Mouse (Mus musculus): ENCODE measurements around the gene Olfr1346.
A peak's percentile ranks its signal among the peaks of the same experiment; 100 is the strongest.
"Not testable (repeated sequence)": the region's sequence is repeated elsewhere in the genome, so short reads cannot be mapped to it uniquely, and the experiment has no call there.

The Olfr1346 gene

DNA sequence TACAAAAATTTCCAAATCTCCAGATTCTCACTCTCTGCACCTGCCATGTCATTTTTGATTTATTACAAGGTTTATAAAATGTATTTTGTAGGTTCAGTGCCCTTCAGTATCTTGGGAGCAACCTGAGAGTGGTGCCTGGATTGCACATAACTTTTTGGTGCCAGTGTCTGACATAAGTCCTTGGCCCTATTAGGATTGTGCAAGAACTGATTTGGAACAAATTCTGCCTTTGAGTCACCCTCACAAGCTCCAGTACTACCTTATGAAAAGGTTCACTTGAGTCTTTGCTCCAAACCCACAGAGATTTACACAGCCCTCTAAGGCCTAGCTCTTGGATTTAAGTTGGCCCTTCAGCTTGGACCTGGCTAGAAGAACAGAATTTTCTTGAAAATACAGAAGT lies at the start of gene Olfr1346:
Olfr1346 (plus strand) TSS at position 151 of the 400 bp plus-strand sequence.
- no peak for DNase-seq (ENCODE audit: low spot score)

DNA sequence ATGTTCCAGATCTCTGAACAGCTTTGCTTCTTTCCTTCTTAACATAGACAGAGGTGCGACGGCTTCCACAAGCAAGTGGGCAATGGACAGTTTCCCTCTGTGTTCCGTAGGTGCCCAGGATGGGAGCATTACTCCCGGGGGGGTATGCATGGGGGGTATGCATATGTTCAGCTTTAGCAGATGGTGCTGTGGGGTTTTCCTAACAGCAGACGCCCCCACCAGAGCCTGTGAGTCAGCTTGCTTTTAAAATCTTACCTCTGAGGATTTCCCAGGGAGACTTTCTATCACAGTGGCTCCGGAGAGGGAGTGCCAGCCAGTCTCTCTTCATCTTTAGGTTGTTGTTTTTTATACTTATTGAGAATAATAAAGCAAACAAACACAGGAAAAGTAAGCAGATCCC lies 47.0 kb upstream of the Olfr1346 start:
- no peak for DNase-seq (ENCODE audit: low spot score)

DNA sequence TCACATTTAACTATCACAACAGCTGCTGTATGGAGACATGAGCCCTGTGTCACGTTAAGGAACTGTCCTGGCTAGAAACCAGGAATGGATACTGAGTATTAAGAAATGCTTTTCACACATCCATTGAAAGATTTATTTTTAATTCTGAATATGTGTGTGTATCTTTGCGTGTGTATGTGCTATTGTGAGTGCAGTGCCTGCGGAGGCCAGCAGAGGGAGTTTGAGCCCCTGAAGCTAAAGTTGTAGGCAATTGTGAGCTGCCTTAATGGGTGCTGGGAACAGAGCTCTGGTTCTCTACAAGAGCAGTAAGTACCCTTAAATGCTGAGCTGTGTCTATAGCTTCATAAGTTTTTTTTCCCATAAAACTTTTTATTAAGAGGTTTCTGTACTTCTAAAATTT lies 37.5 kb upstream of the Olfr1346 start:
- no peak for DNase-seq (ENCODE audit: low spot score)

DNA sequence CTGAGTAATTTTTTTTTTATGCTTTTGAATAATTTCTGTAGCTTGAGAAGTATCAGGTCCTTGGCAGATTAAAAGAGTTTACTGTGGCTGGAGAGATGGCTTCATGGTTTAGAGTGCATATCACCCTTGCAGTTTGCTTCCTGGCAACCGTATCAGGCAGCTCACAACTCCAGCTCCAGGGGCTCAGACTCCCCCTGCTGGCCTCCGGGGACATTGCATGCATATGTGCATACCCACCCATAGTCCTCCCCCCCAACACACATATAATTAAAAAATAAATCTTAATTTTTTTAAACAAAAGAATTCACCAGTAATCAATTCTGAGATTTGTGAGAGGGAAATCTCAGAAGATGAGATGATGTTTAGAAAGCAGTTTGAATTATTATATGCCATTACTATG lies 36.6 kb upstream of the Olfr1346 start:
- DNase-seq (ENCODE audit: low spot score), result peak; percentile 37

DNA sequence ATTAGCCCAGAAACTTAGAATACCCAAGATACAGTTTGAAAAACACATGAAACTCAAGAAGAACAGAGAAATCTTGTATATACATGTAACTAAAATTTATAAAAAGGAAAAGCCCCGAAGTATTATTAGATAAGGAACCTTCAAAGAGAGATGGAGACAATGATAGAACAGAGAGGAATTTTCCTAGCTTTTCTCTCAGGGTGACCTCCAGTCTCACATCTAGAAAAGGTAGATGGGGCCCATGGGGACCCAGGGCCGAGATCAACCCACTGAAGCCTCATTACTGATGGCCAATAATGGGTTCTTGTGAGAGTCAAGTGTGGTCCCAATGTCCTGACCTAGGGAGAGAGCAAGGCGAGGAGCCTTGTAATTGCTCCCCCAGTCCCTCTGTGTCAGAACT lies 28.5 kb upstream of the Olfr1346 start, which contains the start of gene Olfr1344:
Olfr1344 (plus strand) TSS at position 301 of the 400 bp plus-strand sequence.
- DNase-seq (ENCODE audit: low spot score), result no peak

DNA sequence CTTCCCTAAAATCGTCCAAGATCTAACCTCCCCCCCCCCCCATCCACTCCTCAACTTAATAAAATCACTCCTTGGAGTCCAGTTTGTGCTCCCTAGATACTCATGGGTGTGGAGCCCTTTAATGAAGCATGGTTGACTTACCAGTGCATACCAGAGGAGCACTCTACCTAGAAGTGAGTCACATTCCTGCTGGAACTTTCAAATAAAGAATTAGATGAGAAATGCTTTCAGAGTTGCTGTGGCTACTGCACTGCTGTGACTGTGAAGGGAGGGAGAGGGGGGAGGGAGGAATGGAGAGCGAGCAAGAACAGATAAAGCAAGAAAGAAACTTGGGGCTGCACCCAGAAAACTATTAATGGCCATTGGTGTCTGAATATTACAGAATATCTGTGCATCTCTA lies 25.7 kb upstream of the Olfr1346 start:
- no peak for DNase-seq (ENCODE audit: low spot score)

DNA sequence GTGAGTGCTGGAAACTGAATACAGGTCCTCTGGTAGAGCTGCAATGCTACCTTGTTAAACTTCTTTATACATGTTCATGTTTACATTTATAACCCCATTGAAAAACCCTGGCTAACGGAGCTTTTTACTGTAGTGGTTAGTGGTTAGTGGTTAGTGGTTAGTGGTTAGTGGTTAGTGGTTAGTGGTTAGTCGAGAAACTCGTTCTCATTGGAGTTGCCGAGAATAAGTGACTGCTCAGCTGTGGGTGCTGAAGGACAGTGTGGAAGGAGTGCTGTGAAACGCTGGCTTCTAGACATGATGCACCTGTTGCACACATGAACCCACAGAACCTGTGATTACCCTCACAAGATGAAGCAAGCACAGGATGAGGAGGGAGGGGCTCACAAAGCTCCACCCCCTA lies 19.1 kb upstream of the Olfr1346 start:
- no peak for DNase-seq (ENCODE audit: low spot score)

DNA sequence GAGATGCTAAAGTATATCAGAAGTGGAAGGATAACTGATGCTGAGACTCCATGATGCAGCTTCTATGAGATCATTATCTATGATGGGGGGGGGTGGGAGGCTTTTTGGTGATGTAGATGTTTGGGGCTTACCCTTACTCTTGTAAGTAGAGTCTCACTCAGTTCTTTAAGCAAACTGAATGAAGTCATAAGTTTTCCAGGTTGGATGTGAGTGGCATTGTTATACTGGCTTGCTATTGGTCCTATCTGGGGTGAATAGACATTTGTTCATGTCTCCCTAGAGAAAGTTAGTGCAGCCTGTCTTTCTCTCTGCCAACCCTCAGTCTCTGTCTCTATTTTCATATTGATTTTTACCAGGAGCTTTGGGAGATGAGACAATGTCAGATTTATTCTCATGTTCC lies 11.0 kb upstream of the Olfr1346 start, which contains the start of gene Olfr1336:
Olfr1336 (plus strand) TSS at position 301 of the 400 bp plus-strand sequence.
- no peak for DNase-seq (ENCODE audit: low spot score)

DNA sequence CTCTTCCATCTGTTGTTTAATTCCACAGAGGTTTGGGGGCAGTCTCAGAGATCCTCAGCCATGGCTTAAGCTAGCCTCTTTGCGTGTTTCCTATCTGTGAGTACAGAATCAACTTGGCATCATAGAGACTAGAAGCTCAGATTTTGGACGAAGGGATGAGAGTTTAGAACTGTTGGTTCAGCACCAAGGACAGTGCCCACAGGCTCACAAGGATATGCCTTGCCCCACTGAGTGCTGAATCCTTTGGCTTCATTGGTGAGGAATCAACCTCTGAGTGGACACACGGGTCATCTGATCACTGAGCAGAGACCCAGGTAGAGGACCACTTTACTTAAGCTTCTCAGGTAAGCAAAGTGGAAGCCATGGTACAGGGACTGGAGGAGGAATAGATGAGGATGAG lies 10.5 kb upstream of the Olfr1346 start:
- no peak for DNase-seq (ENCODE audit: low spot score)

DNA sequence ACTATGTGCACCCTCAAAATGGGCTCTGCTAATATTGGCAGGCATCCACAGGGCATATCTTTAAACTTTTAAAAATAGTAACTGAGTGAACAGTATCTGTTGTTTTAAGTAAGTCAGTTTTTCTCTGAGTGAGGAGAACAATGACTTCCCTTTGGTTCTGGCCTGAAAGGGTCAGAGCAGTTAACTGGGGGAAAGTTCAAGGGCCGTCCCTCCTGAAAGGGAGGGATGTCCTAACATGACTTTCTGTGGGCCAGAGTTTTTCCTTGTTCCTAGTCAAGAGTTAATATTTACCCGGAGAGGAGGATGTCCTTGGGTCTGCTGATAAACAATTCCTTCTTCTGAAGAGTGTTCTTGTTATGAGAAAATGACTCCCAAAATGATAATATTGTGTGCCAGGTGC lies 10.7 kb downstream of the Olfr1346 start:
- DNase-seq (ENCODE audit: low spot score), result not testable (repeated sequence)

DNA sequence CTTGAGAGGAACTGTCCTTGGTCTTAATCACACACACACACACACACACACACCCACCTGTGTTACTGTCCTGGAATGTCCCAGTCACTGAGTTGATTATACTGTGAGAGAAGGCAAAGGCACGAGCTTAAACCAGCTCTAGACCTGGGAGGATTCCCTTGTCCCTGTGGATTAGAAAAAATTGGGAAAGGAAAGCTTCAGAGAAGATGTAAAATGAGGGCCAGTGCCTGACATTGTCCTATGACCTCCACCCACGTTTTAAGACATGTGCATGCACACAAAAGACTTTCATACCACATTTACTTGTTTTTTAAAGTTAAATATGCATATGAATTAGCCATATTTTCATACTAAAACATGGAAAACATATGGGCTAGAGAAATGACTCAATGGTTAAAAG lies 19.9 kb downstream of the Olfr1346 start, which contains the start of gene Olfr5:
Olfr5 (minus strand) TSS at position 101 of the 400 bp plus-strand sequence.
- DNase-seq (ENCODE audit: low spot score), result no peak

DNA sequence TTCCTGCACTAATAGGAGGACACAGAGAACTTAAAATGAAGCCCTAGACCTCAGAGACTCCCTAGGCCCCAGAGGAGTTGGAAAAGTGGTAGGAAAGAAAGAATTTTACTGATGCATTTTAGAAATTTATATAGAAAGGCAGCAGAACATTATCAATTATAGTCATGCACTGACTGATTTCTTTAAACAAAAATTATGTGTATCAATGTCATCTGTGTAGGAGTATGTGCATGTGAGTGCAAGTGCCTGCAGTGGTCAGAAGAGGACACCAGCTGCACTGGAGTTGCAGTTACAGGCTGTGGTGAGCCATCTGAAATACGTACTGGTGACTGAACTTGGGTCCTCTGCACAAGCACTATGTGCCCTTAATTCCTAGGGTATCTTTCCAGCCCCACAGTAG lies 32.8 kb downstream of the Olfr1346 start, which contains the start of gene Olfr1347:
Olfr1347 (minus strand) TSS at position 101 of the 400 bp plus-strand sequence.
- no peak for DNase-seq (ENCODE audit: low spot score)

DNA sequence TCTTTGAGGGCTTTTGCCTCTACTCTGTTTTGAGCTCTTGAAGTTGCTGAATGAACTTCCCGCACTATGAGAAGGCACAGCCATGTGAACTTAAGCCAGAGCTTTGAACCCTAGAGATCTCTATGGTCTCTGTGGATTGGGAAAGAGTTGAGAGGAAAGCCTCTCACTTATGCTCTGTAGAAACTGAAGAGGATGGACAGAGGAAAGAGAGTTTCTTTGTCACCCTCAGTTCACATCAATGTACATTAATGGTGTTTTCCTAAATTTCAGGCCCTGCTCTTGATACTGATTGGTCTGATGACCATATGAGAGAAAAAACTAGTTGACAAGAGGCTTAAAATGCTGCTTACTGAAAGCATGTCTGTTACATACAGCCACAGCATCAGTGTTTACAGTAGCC lies 41.7 kb downstream of the Olfr1346 start, which contains the start of gene Olfr1348:
Olfr1348 (minus strand) TSS at position 101 of the 400 bp plus-strand sequence.
- no peak for DNase-seq (ENCODE audit: low spot score)

DNA sequence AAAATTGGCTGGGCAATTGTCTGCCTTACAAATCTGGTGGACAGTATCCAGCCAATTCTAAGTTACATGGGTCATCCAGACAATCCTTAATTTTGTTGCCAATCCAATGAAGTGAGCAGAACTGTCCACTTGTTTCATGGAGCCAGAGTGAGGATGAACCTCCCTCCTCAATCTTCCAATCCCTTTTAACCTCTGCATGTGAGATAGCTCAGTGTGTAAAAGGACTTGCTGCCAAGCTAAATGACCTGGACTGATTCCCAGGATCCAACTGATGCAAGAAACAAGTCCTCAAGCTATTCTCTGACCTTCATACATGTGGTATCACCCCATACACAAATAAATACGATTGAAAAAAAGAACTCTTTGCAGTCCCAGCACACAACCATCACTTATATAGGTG lies 54.8 kb downstream of the Olfr1346 start:
- no peak for DNase-seq (ENCODE audit: low spot score)

DNA sequence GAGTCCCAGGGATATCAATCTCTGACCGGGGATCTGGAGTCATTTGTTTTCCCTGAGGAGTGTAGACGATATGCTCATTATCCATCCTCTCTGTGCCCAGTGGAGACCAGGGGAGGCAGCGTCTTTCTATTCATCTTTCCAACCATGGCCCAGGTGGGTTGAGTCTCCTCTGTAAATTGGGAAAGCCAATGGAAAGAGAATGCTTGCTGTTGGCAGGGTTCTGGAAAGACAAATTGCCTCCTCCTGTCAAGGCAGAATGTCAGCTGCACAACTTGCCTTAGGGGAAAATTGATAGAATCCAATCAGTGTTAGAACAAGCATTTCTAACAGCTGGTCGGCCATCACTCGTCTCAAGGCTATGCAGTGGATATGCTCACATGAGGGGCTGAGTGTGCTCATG lies 55.9 kb downstream of the Olfr1346 start, which contains the start of gene Olfr1349:
Olfr1349 (minus strand) TSS at position 101 of the 400 bp plus-strand sequence.
- no peak for DNase-seq (ENCODE audit: low spot score)

DNA sequence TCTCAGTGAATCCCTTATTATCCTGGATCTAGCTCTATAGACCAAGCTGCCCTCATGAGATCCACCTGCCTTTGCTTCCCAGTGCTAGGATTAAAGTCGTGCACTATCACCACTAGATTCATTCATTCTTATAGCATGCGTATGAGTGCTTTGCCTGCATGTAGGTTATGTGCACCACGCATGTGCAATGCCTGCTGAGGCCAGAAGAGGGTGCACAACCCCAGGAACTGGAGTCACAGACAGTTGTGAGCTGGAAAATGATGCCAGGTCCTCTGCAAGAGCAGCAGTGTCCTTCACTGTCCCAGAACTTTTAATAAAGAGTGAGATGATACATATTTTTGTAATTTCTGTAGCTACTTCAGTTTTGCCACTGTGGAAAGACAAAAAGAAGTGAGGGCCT lies 58.1 kb downstream of the Olfr1346 start:
- no peak for DNase-seq (ENCODE audit: low spot score)

DNA sequence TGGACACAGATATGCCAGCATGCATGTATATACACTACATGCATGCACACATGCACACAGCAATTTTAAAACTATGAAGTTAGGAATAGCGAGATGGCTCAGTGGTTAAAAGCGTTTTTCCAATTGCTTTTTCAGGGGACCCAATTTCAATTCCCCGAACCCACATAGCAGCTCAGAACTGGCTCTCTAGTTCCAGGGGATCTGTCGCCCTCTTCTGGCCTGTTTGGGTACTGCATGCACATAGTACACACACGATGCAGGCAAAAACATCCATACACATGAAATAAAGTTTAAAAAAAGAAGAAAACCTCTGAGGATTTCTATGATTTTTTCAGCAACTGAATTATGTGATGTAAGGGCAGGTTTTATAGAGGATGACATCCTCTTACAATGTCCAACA lies 59.2 kb downstream of the Olfr1346 start:
- DNase-seq (ENCODE audit: low spot score), result peak; percentile 4

All from retina, embryonic 14.5 days (tissue).